Mouse (Mus musculus) myocyte (in vitro differentiated cells): ENCODE data around the gene P2ry10b. TPM values are rescaled to one million over a fixed set of nuclear protein-coding genes. Genes with fewer than 3 reads are reported as not detected.

ENCODE experiments used
- H3K27me3 ChIP-seq: one replicate; pipeline ENCODE4 v1.6.1; 2011; ENCODE audit not compliant: control insufficient read depth, insufficient read depth, insufficient read length
- H3K36me3 ChIP-seq: one replicate; pipeline ENCODE4 v1.6.1; 2011; ENCODE audit not compliant: control insufficient read depth, insufficient read depth
- H3K4me2 ChIP-seq: one replicate; pipeline ENCODE4 v1.6.1; 2011; ENCODE audit warnings: low read depth, control low read depth
- H3K4me3 ChIP-seq: one replicate; pipeline ENCODE4 v1.5.1; 2011; ENCODE audit warnings: mild to moderate bottlenecking, control low read depth, moderate library complexity
- H3K79me2 ChIP-seq: one replicate; pipeline ENCODE4 v1.6.1; 2011; ENCODE audit not compliant: control insufficient read depth, insufficient read depth
- H3ac ChIP-seq: one replicate; pipeline ENCODE4 v1.6.1; 2011; ENCODE audit not compliant: control insufficient read depth, insufficient read length
- CEBPB ChIP-seq: IDR thresholded peaks from 2 replicates; pipeline ENCODE4 v1.6.1; 2011; ENCODE audit warnings: mild to moderate bottlenecking, moderate library complexity; ENCODE audit not compliant: poor library complexity, insufficient read depth, severe bottlenecking
- E2F4 ChIP-seq: IDR thresholded peaks from one replicate; pipeline ENCODE4 v1.6.1; 2011; ENCODE audit warnings: mild to moderate bottlenecking, control low read depth, moderate library complexity; ENCODE audit not compliant: insufficient read depth
- MAX ChIP-seq: IDR thresholded peaks from one replicate; pipeline ENCODE4 v1.6.1; 2011; ENCODE audit warnings: low read depth, mild to moderate bottlenecking, control low read depth
- MYOD1 ChIP-seq, 3 experiments: IDR thresholded peaks; one replicate each; pipeline ENCODE4 v1.6.1; 2011; ENCODE audit warnings: control low read depth in 2 of 3, low read depth in 2 of 3, mild to moderate bottlenecking in 2 of 3, moderate library complexity in 1 of 3; ENCODE audit not compliant: insufficient read length in 2 of 3, control insufficient read depth in 1 of 3
- MYOG ChIP-seq, 3 experiments: IDR thresholded peaks; one replicate each; pipeline ENCODE4 v1.6.1; 2011; ENCODE audit warnings: control low read depth in 2 of 3, low read depth in 2 of 3, mild to moderate bottlenecking in 2 of 3; ENCODE audit not compliant: insufficient read length in 2 of 3, control insufficient read depth in 1 of 3, insufficient read depth in 1 of 3
- POLR2A ChIP-seq: IDR thresholded peaks from one replicate; pipeline ENCODE4 v1.6.1; 2011; ENCODE audit warnings: low read depth, mild to moderate bottlenecking, control low read depth, moderate library complexity; ENCODE audit not compliant: insufficient read length
- POLR2AphosphoS2 ChIP-seq: IDR thresholded peaks from one replicate; pipeline ENCODE4 v1.6.1; 2011; ENCODE audit warnings: low read depth, control low read depth; ENCODE audit not compliant: insufficient read length
- REST ChIP-seq: IDR thresholded peaks from one replicate; pipeline ENCODE4 v1.6.1; 2011; ENCODE audit warnings: mild to moderate bottlenecking, control low read depth, moderate library complexity; ENCODE audit not compliant: insufficient read depth, insufficient read length
- SRF ChIP-seq: IDR thresholded peaks from one replicate; pipeline ENCODE4 v1.6.1; 2011; ENCODE audit warnings: low read depth; ENCODE audit not compliant: control insufficient read depth, insufficient read length
- TCF12 ChIP-seq: IDR thresholded peaks from one replicate; pipeline ENCODE4 v1.6.1; 2011; ENCODE audit warnings: mild to moderate bottlenecking, control low read depth; ENCODE audit not compliant: poor library complexity, insufficient read depth, severe bottlenecking
- TCF3 ChIP-seq: IDR thresholded peaks from one replicate; pipeline ENCODE4 v1.6.1; 2011; ENCODE audit warnings: low read depth, control low read depth; ENCODE audit not compliant: insufficient read length
- USF1 ChIP-seq: IDR thresholded peaks from one replicate; pipeline ENCODE4 v1.6.1; 2011; ENCODE audit warnings: low read depth, mild to moderate bottlenecking, control low read depth, moderate library complexity
- polyA plus RNA-seq: library from polyadenylated mRNA; unstranded; fragments of >200 nt; fragmentation: generic; extraction: Trizol; gene quantifications from one replicate; pipeline ENCODE4 v1.2.1, GENCODE M21; 2012; ENCODE audit warnings: missing spikeins

P2ry10b gene
- polyA plus RNA-seq, 1 experiment: 1.4 TPM

DNA sequence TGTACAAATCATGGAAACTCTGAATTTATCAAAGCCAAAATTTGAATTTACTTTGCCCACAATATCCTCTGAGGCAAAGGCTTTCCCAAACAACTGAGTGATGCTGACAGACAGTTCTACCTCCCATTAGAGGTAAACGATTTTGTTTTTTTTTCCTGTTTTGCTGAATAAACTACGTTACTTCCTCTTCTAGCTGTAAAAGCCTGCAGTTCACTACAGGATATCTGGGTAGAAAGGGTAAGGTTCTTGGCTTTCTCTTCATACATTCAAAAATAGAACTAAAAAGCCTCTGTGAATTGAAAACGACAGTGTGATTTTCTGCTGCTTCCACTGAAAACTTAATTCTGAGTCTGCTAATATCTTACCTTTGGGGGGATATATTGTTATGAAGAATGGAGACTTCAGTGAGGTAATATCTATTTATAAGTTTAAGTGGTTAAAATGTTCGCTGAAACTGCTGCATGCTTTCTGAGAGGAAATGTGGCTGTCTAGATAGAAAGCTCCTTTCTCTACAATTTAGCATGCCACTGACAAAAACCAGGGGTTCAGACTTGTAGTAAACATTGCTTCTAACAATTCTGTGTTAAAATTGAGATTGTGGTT lies 765 bp downstream of the P2ry10b start:
- H3K4me3 ChIP-seq: peak overlapping the region; percentile 26
- H3ac ChIP-seq: no peak overlapping the region
- peak overlapping the region; percentile 72 for H3K4me2 ChIP-seq
- H3K27me3 ChIP-seq: no peaks in the 10 kb centered on the region
- H3K36me3 ChIP-seq: no peaks in the 10 kb centered on the region
- H3K79me2 ChIP-seq: no peaks in the 10 kb centered on the region
- TF ChIP-seq E2F4 (no peak), POLR2A (no peak), CEBPB (no peak), USF1 (no peak), POLR2AphosphoS2 (no peak), MAX (no peak), TCF12 (no peak), TCF3 (no peak), REST (no peak), MYOG (IDR thresholded peaks at IDR 0.05; ENCODE audit: control insufficient read depth in 1 of 3, insufficient read depth in 1 of 3, insufficient read length in 2 of 3, low read depth in 2 of 3) (no peak)

DNA sequence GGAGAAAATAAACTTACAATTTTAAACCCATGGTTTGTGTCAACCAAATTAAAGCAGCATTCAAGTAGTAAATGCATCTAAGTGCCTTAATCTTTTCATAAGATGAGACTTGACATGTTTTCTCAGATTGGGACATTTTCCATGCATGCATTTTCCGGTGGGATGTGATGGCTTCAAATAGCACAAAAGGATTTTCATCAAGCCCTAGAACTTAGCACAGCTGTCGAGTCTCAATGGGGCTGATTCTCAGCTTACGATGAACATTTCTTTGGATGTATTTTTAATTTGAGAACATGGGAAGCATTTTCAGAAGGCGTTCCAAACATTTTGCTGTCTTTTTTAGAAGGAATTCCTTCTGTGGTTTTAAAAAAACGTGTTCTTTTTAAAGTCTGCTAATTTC lies 1.3 kb downstream of the P2ry10b start:
- peak overlapping the region; percentile 72 for H3K4me2 ChIP-seq
- H3K27me3 ChIP-seq: no peaks in the 10 kb centered on the region
- no peaks in the 10 kb centered on the region for H3K79me2 ChIP-seq
- H3ac ChIP-seq: no peak overlapping the region
- H3K36me3 ChIP-seq: no peaks in the 10 kb centered on the region
- TF ChIP-seq USF1: no peak
- TF ChIP-seq E2F4: no peak
- TF ChIP-seq MYOD1 (IDR thresholded peaks at IDR 0.05; ENCODE audit: control insufficient read depth in 1 of 3, insufficient read length in 2 of 3, low read depth in 2 of 3): no peak
- no peak for TF ChIP-seq SRF
- TF ChIP-seq CEBPB: no peak
- peak overlapping the region; percentile 26 for H3K4me3 ChIP-seq

DNA sequence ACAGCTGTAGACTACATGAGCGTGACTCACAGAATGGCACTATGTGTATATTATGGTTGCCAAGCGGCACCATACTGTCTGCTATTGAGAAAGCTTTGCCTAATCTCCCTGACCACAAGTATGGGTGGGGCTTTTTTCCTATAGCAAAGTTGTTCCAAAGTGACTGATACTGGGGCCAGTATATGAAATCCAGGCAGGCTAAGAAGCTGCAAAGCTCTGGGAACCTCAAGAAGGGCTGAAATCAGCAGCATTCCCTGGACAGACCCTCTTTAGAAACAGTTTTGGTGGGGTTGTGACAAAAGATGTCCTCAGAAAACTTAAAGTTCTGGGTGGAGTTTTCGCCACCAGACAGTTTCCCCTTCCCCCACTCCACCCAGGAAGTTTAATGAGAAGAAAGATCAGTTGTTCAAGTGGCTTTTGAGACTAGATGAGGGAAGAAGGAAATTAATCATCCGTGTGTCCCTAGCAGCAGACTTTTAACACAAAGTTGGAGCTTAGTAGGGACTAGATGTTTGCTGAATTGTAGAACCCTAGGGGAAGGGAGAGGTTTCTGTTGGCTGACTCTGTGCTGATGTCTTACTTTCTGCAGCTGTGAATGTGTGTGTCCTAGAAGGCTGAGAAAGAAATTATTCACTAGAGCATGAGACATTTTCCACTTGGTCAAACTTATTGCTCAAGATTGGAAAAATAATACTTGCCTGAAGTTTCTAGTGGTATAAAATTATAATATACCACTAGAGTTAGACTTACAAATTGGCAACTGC lies 2.2 kb downstream of the P2ry10b start:
- no peaks in the 10 kb centered on the region for H3K27me3 ChIP-seq
- TF ChIP-seq MAX: no peak
- no peak for TF ChIP-seq REST
- no peak for TF ChIP-seq TCF12
- no peak for TF ChIP-seq MYOD1 (IDR thresholded peaks at IDR 0.05; ENCODE audit: control insufficient read depth in 1 of 3, insufficient read length in 2 of 3, low read depth in 2 of 3)
- peak; percentile 67; the same call in 1 of the 2 replicates for TF ChIP-seq CEBPB
- no peak for TF ChIP-seq POLR2AphosphoS2
- no peak for TF ChIP-seq MYOG (IDR thresholded peaks at IDR 0.05; ENCODE audit: control insufficient read depth in 1 of 3, insufficient read depth in 1 of 3, insufficient read length in 2 of 3, low read depth in 2 of 3)
- no peak for TF ChIP-seq TCF3
- H3ac ChIP-seq: no peak overlapping the region
- peak overlapping the region; percentile 26 for H3K4me3 ChIP-seq
- H3K4me2 ChIP-seq: peak overlapping the region; percentile 72
- H3K79me2 ChIP-seq: no peaks in the 10 kb centered on the region
- H3K36me3 ChIP-seq: no peaks in the 10 kb centered on the region

DNA sequence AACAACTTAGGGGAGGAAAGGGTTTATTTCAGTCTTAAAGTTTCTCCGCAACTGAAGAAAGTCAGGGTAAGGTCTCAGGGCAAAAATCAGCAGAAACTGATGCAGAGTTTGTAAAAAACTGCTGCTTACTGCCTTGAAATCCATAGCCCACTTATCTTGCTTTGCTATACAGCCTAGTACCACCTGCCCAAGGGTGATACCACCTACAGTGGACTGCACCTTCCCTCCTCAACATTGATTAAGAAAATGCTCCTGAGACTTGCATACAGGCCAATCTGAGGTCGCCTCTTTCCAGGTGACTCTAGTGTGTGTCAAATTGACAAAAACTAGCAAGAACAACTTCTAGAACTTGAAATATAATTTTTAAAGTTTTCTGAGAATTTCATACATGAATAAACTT lies 7.3 kb downstream of the P2ry10b start:
- TF ChIP-seq MAX (no peak), TCF12 (no peak), CEBPB (no peak), TCF3 (no peak), SRF (no peak), USF1 (no peak)
- Histone ChIP-seq H3K4me3 (no peak overlapping the region), H3K36me3 (no peaks in the 10 kb centered on the region), H3ac (no peak overlapping the region), H3K27me3 (no peaks in the 10 kb centered on the region), H3K4me2 (no peak overlapping the region), H3K79me2 (no peaks in the 10 kb centered on the region)

DNA sequence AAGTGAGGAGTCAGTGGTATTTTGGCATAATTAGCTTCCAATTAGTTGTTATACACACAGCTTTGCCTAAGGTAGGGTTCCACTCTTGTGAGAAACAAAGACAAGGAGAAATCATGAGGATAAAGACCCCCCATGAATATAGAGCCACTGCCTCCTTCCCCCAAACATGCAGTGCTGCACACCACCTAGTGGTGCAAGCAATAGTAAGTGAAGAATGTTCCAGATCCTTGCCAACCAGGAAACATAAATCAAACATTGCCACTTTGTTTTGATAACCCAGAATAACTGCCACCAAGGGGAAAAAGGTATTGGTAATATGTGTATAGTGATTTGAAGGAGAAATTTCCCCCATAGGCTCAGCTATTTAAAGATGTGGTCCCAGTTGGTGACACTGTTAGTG lies 11.8 kb downstream of the P2ry10b start:
- TF ChIP-seq E2F4 (no peak), REST (no peak), TCF3 (no peak), MYOD1 (IDR thresholded peaks at IDR 0.05; ENCODE audit: control insufficient read depth in 1 of 3, insufficient read length in 2 of 3, low read depth in 2 of 3) (no peak), MYOG (IDR thresholded peaks at IDR 0.05; ENCODE audit: control insufficient read depth in 1 of 3, insufficient read depth in 1 of 3, insufficient read length in 2 of 3, low read depth in 2 of 3) (no peak), USF1 (no peak), MAX (no peak), POLR2A (no peak), CEBPB (no peak), SRF (no peak), TCF12 (no peak), POLR2AphosphoS2 (no peak)

More for the DNA sequence above, 11.8 kb downstream of the P2ry10b start:
- Histone ChIP-seq H3K4me3 (no peak overlapping the region), H3K79me2 (no peaks in the 10 kb centered on the region), H3K36me3 (no peaks in the 10 kb centered on the region), H3ac (no peak overlapping the region), H3K27me3 (no peaks in the 10 kb centered on the region), H3K4me2 (peak overlapping the region; percentile 56)
